Mouse (Mus musculus) left cerebral cortex, postnatal 4 days (tissue): ENCODE measurements around the gene Gatad2a. TPM values are rescaled to one million over a fixed set of nuclear protein-coding genes. Genes with fewer than 3 reads are reported as not detected.

Experiments
- DNase-seq: peaks from one replicate; pipeline ENCODE4 v3.0.0-alpha.2; 2022
- intact Hi-C: fragments of 180-260 bp; cut with DNase I; formaldehyde crosslinking; loops from one replicate; pipeline ENCODE4 v1.15.1; 2025
- total RNA-seq, 2 experiments: library from RNA; stranded (reverse); gene quantifications; 2 replicates each; pipeline ENCODE4 v1.2.3; 2021

The Gatad2a gene
- total RNA-seq, 2 experiments from 2014 or later, result 41.9 to 44.8 TPM

GRCm38 (mm10) chr8:69880841-69881240, 115.3 kb downstream of the Gatad2a start:
- intact Hi-C loops, result no loop called here
- DNase-seq, result no peak

GRCm38 (mm10) chr8:69879678-69880077, 116.5 kb downstream of the Gatad2a start:
- no peak for DNase-seq
- intact Hi-C loops, result no loop called here

GRCm38 (mm10) chr8:69877992-69878391, 118.2 kb downstream of the Gatad2a start:
- DNase-seq, result no peak
- intact Hi-C loops, result no loop called here

GRCm38 (mm10) chr8:69877396-69877795, 118.8 kb downstream of the Gatad2a start:
- intact Hi-C loops, result no loop called here

GRCm38 (mm10) chr8:69876967-69877366, 119.2 kb downstream of the Gatad2a start:
- DNase-seq, result no peak
- intact Hi-C loops, result no loop called here

More at GRCm38 (mm10) chr8:69877396-69877795, 118.8 kb downstream of the Gatad2a start:
- no peak for DNase-seq

GRCm38 (mm10) chr8:69876097-69876496, 120.1 kb downstream of the Gatad2a start:
- DNase-seq, result no peak
- intact Hi-C loops, result no loop called here

GRCm38 (mm10) chr8:69874654-69875053, 121.5 kb downstream of the Gatad2a start:
- intact Hi-C loops, result no loop called here
- no peak for DNase-seq

GRCm38 (mm10) chr8:69874155-69874554, 122.0 kb downstream of the Gatad2a start:
- intact Hi-C loops, result no loop called here
- DNase-seq, result peak; percentile 58

GRCm38 (mm10) chr8:69870907-69871306, 125.3 kb downstream of the Gatad2a start:
- intact Hi-C loops, result no loop called here
- no peak for DNase-seq

GRCm38 (mm10) chr8:69870003-69870765, 126.0 kb downstream of the Gatad2a start:
- no peak for DNase-seq
- intact Hi-C loops, result no loop called here

- intact Hi-C loops, result no loop called here
- DNase-seq, result no peak
Observed at GRCm38 (mm10) chr8:69867696-69868326, 128.4 kb downstream of the Gatad2a start.

- intact Hi-C loops, result no loop called here
- DNase-seq, result no peak
Observed at GRCm38 (mm10) chr8:69864180-69864579, 132.0 kb downstream of the Gatad2a start.

- intact Hi-C loops, result no loop called here
- DNase-seq, result no peak
Observed at GRCm38 (mm10) chr8:69863387-69864020, 132.7 kb downstream of the Gatad2a start.

- intact Hi-C loops, result no loop called here
- DNase-seq, result no peak
Observed at GRCm38 (mm10) chr8:69861251-69861650, 134.9 kb downstream of the Gatad2a start.

GRCm38 (mm10) chr8:69860807-69861206, 135.4 kb downstream of the Gatad2a start:
- no peak for DNase-seq
- intact Hi-C loops, result no loop called here

Other genes starting within 250 kb of the Gatad2a start
- gene Zfp963, start 246.4 kb downstream of the Gatad2a start, total RNA-seq, result 1 to 10 TPM; 5.3 to 5.6 TPM
- 1 to 10 TPM in 1 of 2 experiments, under 1 TPM in 1; 0.70 to 1.6 TPM for gene Gm20422, start 221.5 kb downstream of the Gatad2a start, total RNA-seq
- 10 to 100 TPM; 51.9 to 52.3 TPM for gene Atp13a1, start 205.2 kb downstream of the Gatad2a start, total RNA-seq
- gene Zfp866, start 205.2 kb downstream of the Gatad2a start, total RNA-seq, result 10 to 100 TPM; 41.5 to 41.7 TPM
- gene Gmip, start 187.7 kb downstream of the Gatad2a start, total RNA-seq, result 10 to 100 TPM; 89.6 to 94.1 TPM
- gene Lpar2, start 174.0 kb downstream of the Gatad2a start, total RNA-seq, result 1 to 10 TPM; 7.2 to 7.7 TPM
- 10 to 100 TPM; 24.3 to 25.0 TPM for gene Pbx4, start 163.9 kb downstream of the Gatad2a start, total RNA-seq
- gene Cilp2, start 108.7 kb downstream of the Gatad2a start, total RNA-seq, result 1 to 10 TPM; 4.5 to 4.7 TPM
- not detected for gene Tssk6, start 94.2 kb downstream of the Gatad2a start, total RNA-seq
- gene Ndufa13, start 93.8 kb downstream of the Gatad2a start, total RNA-seq, result 10 to 100 TPM; 79.0 to 86.6 TPM
- 10 to 100 TPM in 1 of 2 experiments, 1 to 10 TPM in 1; 9.5 to 10.4 TPM for gene Yjefn3, start 93.7 kb downstream of the Gatad2a start, total RNA-seq
- 10 to 100 TPM; 87.6 to 88.9 TPM for gene Mau2, start 46.4 kb upstream of the Gatad2a start, total RNA-seq
- 10 to 100 TPM; 48.5 to 52.6 TPM for gene Sugp1, start 46.4 kb upstream of the Gatad2a start, total RNA-seq
- gene Tm6sf2, start 76.5 kb upstream of the Gatad2a start, total RNA-seq, result 1 to 10 TPM; 1.0 to 1.6 TPM
- gene Hapln4, start 87.1 kb upstream of the Gatad2a start, total RNA-seq, result 1 to 10 TPM; 1.4 to 1.5 TPM
- 100 to 1,000 TPM; 511 to 532 TPM for gene Ncan, start 124.5 kb upstream of the Gatad2a start, total RNA-seq
- gene Nr2c2ap, start 134.9 kb upstream of the Gatad2a start, total RNA-seq, result 10 to 100 TPM; 33.0 to 34.5 TPM
- 10 to 100 TPM; 11.7 to 14.6 TPM for gene Rfxank, start 142.8 kb upstream of the Gatad2a start, total RNA-seq
- 10 to 100 TPM; 42.2 to 44.7 TPM for gene Borcs8, start 143.1 kb upstream of the Gatad2a start, total RNA-seq
- under 1 TPM; 0.72 to 0.94 TPM for gene Mef2b, start 143.3 kb upstream of the Gatad2a start, total RNA-seq
- 10 to 100 TPM; 48.3 to 56.0 TPM for gene Tmem161a, start 176.0 kb upstream of the Gatad2a start, total RNA-seq
- 10 to 100 TPM; 20.7 to 24.9 TPM for gene Slc25a42, start 215.9 kb upstream of the Gatad2a start, total RNA-seq
- gene Sugp2, start 237.8 kb upstream of the Gatad2a start, total RNA-seq, result 100 to 1,000 TPM; 160 to 169 TPM
- 100 to 1,000 TPM; 111 to 122 TPM for gene Armc6, start 238.1 kb upstream of the Gatad2a start, total RNA-seq